Mouse (Mus musculus) testis, postnatal 10 days (tissue): ENCODE results near the gene Gm19410.

Experiments used
- DNase-seq: peaks from one replicate; pipeline ENCODE4 v3.0.0; 2021; ENCODE audit warnings: low spot score

The Gm19410 gene

DNA sequence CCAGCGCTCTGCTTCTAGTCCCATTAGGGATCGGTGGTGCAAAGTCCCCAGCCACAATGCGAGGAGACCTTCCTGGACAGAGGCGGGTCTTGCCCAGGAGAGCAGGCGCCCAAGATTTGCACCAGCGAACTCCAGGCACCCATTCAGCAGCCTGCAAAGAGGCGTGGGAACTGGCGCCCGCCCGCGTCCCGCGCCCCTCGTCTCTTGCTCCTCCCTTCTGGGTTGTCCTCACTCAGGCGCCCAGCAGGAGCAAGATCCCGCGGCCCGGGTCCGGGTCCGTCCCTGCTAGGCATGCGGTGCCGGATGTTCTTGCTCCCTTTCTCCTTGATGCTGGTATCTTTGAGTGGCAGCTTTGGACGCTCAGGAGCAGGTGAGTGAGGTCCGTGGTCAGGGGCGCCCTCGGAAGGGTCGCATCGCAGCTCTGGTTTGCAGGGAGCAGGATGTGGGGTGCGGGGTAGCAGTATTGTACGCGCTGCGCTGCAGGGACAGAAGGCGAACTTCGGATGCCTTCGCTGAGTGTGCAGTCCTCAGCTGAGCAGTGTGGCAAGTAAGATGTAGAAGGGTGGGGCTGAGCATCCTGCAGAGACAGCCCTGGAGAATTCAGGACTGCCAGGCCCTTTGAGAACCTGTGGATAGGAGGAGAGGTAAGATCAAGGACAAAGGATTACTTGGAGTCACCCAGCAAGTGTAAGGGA, at the start of gene Gm19410:
Gene Gm19410, plus strand, starts transcription at position 292 of the 695 bp plus-strand sequence.
- peak; percentile 42 for DNase-seq

DNA sequence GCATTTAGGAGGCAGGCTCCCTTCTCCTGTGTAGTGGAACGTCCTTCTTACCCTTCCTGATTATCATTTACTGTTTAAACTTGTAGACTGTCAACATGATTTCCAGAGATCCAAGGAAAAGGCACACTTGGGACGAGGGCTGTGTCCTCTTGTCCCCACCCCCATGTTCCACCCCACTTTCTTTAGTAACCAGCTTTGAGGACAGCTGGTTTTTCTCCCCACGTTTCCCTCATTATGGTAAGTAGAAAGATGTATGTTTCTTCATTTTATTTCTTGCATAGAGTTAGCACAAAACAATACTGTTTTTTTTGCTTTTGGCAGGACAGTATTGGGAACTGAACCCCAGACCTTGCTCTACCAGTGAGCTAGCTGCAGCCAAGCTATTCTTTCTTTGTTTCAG, 34.8 kb upstream of the Gm19410 start:
- DNase-seq, result no peak

DNA sequence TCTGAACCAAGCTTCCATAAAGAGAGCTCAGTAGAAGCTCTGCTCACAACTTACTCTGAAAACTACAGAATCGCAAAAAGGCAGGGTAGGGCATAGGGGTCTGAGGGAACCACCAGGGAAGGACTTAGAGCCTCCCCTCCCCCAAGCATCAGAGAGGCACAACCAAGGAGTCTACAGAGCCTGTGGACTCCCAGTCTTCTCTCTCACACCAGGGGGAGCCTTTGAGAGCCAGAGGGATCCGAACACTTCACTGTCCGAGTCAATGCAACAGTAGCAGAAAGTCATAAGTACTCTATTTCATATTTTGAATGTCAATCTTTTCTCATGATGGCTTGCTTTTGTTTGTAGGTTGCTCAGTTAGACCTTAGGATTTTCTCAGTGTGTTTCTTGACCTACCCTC, 30.2 kb upstream of the Gm19410 start:
- DNase-seq, result no peak

DNA sequence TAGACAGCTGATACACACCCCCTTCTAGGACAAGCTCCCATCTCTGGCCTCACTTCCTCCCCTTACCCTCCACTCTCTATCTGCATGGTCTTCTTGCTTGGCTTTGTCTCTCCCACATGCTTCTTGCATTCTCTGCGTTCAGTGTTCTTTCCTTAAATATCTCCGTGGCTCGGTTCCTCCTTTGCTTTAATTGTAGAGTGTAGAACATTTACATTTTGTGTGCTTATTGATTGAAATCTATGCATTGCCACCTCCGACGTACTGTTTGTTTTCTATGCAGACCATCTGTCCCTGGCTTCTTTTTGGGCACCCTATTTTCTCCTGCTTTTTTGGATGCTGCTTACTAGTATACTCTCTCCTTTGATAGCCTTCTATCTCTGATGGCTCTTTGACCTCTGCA, 9.4 kb upstream of the Gm19410 start:
- DNase-seq, result no peak

DNA sequence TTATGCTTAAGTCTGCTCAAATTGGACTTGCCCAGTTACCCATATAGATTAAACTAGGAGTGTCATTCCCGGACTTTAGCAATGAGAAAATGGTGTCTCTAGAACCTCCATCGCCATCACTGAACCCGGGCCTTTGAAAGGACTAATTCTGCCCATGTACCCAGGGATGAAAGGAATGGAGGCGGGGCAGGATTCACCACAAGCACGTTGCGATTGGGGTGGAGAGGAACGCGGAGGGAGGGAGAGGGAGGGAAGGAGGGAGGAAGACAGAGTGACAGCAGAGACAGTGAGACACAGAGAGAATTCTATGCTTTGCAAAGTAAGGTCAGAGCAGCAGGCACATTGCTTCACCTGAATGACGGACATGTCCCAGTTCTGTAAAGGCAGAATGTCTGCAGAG, 570 bp upstream of the Gm19410 start:
- no peak for DNase-seq

DNA sequence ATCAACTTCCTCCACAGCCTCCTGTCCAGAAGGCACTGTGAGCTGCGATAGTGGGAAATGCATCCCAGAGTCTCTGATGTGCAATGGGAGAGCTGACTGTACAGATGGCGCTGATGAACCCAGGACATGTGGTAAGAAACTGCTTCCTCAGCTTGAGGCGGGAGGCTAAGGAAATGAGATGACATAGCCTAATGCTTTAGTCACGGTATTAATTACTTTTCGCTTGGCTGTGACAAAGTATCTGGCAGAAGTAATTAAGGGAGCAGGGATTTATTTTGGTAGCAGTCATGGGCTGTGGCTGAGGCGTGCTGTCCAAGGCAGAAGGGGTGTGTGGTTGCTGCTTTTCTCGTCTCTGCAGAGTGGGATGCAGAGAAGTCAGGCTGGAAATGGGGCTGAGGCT, 7.9 kb downstream of the Gm19410 start:
- DNase-seq, result no peak
